Mouse (Mus musculus) heart, embryonic 10.5 days (tissue): ENCODE data around the gene Gm9733. TPM values are rescaled to one million over a fixed set of nuclear protein-coding genes. Genes with fewer than 3 reads are reported as not detected.
"Not testable (repeated sequence)": the region's sequence is repeated elsewhere in the genome, so short reads cannot be mapped to it uniquely, and the experiment has no call there.

Source experiments
- DNase-seq: peaks from one replicate; pipeline ENCODE4 v3.0.0-alpha.2; 2017; ENCODE audit warnings: low spot score
- H3K27ac ChIP-seq: fragments of 300-500 bp; sonication (generic); 2 replicates; pipeline ENCODE4 v1.5.1; 2016; ENCODE audit warnings: mild to moderate bottlenecking
- H3K27me3 ChIP-seq: fragments of 300-500 bp; sonication (generic); 2 replicates; pipeline ENCODE4 v1.6.1; 2016; ENCODE audit warnings: mild to moderate bottlenecking; ENCODE audit not compliant: poor library complexity, insufficient read depth, severe bottlenecking
- H3K36me3 ChIP-seq: fragments of 300-500 bp; sonication (generic); 2 replicates; pipeline ENCODE4 v1.6.1; 2016; ENCODE audit warnings: mild to moderate bottlenecking, moderate library complexity
- H3K4me1 ChIP-seq: fragments of 300-500 bp; sonication (generic); 2 replicates; pipeline ENCODE4 v1.6.1; 2016; ENCODE audit warnings: mild to moderate bottlenecking
- H3K4me3 ChIP-seq: fragments of 300-500 bp; sonication (generic); 2 replicates; pipeline ENCODE4 v1.5.1; 2016; ENCODE audit warnings: mild to moderate bottlenecking, moderate library complexity
- H3K9me3 ChIP-seq: fragments of 300-500 bp; sonication (generic); 2 replicates; pipeline ENCODE4 v1.6.1; 2016; ENCODE audit warnings: mild to moderate bottlenecking, moderate library complexity
- WGBS: fragments of 180-500 bp; shearing (Covaris S2); methylation state at CpG from one replicate; pipeline ENCODE4 v1.1.7; 2016; 5-methylcytosine and 5-hydroxymethylcytosine counted together
- polyA plus RNA-seq: library from polyadenylated mRNA; unstranded; fragments of >200 nt; fragmentation: Nextera tagmentation; extraction: Ambion mirVana; gene quantifications from 2 replicates; pipeline ENCODE4 v1.2.1, GENCODE M21; 2016

Gene Gm9733
- polyA plus RNA-seq = not detected in 2 replicates

- Histone ChIP-seq H3K27me3 (no peaks in the 10 kb centered on the region), H3K36me3 (no peaks in the 10 kb centered on the region), H3K4me3 (no peak within 1 kb of the TSS), H3K4me1 (no peaks in the 10 kb centered on the region), H3K27ac (no peak within 1 kb of the TSS), H3K9me3 (no peaks in the 10 kb centered on the region)
- no peak for DNase-seq
- 81% methylated on average over 3 of the region's 3 CpGs for WGBS
Observed at GRCm38 (mm10) chr3:15332063-15332462, at the start of gene Gm9733. TSS of gene Gm9733 (minus strand) at chr3:15332302.

DNA sequence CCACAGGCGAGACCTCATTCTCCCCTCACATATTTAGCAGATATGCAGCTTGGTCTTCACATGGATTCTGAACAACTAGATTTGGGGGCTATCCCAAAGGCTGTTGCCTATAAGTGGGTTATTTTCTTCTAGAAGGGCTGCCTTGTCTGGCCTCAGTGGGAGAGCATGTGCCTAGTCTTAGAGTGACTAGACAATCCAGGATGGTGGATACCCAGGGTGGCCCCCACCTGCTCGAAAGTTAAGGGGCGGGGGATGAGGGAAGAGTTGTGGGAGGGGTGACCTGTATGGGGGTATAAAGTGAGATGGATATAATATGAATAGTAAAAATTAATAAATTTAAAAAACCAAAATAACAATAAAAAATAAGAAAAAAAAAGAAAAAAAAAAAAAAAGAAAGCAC lies 23.6 kb upstream of the Gm9733 start:
- H3K36me3 ChIP-seq, H3K27me3 ChIP-seq, H3K27ac ChIP-seq, H3K9me3 ChIP-seq, DNase-seq, H3K4me1 ChIP-seq, H3K4me3 ChIP-seq: not testable (repeated sequence)
- 63% methylated on average over 3 of the region's 3 CpGs for WGBS

DNA sequence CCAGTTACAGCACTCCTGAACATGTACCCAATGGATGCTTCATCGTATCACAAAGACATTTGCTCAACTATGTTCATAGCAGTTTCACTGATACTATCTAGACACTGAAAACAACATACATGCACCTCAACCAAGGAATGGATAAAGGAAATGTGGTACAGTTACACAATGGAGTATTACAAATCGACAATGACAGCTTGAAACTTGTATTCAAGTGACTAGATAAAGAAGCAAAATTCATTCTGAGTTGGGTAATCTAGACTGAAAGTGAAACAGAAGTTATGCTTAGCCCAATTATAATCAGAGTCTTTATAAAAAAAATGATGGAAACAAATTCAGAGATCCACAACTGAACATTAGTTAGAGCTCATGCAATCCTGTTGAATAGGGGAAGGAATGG lies 18.2 kb upstream of the Gm9733 start:
- not testable (repeated sequence) for H3K4me1 ChIP-seq, H3K36me3 ChIP-seq, DNase-seq, H3K4me3 ChIP-seq, H3K9me3 ChIP-seq, H3K27ac ChIP-seq, H3K27me3 ChIP-seq
- 83% methylated on average over 1 of the region's 2 CpGs for WGBS

DNA sequence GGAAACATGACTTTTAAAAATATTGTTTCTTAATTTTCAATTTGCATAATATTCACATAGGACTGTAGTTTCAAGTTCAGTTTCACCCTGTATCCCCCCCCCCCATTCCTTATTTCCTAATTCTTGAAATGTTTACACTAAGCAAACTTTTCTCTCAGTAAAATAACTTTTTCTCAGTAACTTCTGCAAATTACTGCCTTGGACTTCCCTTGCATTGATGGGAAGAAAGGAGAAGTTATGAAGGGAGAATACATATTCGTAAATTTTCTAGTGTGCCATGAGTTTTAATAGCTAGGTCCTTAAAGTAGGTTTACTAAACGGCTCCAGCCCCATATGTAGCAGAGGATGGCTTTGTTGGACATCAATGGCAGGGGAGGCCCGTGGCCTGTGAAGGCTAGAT lies 13.5 kb upstream of the Gm9733 start:
- not testable (repeated sequence) for H3K9me3 ChIP-seq, DNase-seq, H3K36me3 ChIP-seq, H3K27me3 ChIP-seq, H3K4me1 ChIP-seq, H3K4me3 ChIP-seq, H3K27ac ChIP-seq
- 51% methylated on average over 3 of the region's 3 CpGs for WGBS

DNA sequence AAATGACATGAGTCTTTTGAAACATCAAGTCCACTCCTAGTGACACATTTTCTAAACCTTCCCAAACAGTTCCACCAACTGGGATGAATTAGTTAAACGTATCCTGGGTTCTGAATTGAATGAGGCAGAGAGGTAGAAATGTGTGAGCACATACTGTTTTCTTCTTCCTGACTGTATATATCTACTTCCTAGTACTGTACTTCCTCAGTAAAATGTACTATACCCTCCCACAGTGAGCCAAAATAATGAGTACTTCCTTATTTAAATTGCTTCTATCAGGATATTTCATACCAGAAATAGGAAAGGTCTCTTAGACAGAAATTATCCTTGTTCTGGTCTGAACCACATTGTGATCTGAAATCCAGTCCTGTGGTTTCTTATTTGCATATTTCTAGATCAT lies 8.2 kb upstream of the Gm9733 start:
- no peak for DNase-seq
- Histone ChIP-seq H3K27me3 (no peaks in the 10 kb centered on the region), H3K4me1 (no peaks in the 10 kb centered on the region), H3K4me3 (no peak overlapping the region), H3K9me3 (no peaks in the 10 kb centered on the region), H3K36me3 (no peaks in the 10 kb centered on the region), H3K27ac (no peak overlapping the region)
- WGBS = 76% methylated on average over 1 of the region's 1 CpGs

DNA sequence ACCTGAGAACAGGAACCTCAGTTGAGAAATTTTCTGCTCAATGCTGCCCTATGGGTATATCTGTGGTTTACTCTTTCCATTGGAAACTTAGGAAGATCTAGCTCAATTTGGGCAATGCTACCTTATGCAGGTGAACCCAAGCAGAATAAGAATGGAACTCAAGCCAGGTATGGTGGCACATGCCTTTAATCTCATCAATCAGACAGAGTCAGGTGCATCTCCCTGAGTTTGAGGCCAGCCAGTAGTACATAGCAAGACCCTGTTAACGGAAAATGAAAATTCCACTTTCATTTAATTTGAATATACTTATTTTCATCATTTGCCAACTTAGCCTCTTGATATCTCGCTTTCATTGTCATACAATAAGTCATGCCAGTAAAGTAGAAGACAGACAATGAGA lies 2.1 kb upstream of the Gm9733 start:
- Histone ChIP-seq H3K4me1 (no peaks in the 10 kb centered on the region), H3K27ac (no peak overlapping the region), H3K27me3 (no peaks in the 10 kb centered on the region), H3K9me3 (no peaks in the 10 kb centered on the region), H3K36me3 (no peaks in the 10 kb centered on the region), H3K4me3 (no peak overlapping the region)
- WGBS = 66% methylated on average over 2 of the region's 2 CpGs
- DNase-seq = no peak

DNA sequence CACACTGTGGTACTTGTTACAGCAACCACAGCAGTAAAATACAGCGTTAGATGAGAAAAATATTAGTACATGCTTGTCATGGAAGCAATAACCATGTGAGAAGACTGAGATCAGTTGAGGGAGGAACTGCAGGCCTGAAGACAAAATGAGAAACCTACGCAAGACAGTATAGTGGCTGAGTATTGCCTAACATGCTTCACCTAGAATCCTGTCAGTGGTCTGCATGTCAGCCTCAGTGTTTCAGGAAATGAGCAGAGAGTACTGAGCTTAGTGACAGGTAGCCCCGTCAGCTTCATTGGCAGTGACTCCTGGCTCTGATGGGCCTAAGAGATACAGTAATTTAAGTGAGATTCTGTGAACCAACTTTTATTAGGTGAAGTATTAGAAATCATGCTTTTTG lies 557 bp downstream of the Gm9733 start:
- H3K4me1 ChIP-seq = no peaks in the 10 kb centered on the region
- no peak for DNase-seq
- H3K27ac ChIP-seq = no peak overlapping the region
- H3K27me3 ChIP-seq = no peaks in the 10 kb centered on the region
- H3K36me3 ChIP-seq = no peaks in the 10 kb centered on the region
- no peak overlapping the region for H3K4me3 ChIP-seq
- no peaks in the 10 kb centered on the region for H3K9me3 ChIP-seq
- WGBS = 60% methylated on average over 3 of the region's 3 CpGs

- no peak overlapping the region for H3K27ac ChIP-seq
- H3K4me3 ChIP-seq = no peak overlapping the region
- no peaks in the 10 kb centered on the region for H3K27me3 ChIP-seq
- H3K4me1 ChIP-seq = no peaks in the 10 kb centered on the region
- H3K36me3 ChIP-seq = no peaks in the 10 kb centered on the region
- no peak for DNase-seq
- no peaks in the 10 kb centered on the region for H3K9me3 ChIP-seq
Observed at GRCm38 (mm10) chr3:15329549-15329948, 2.6 kb downstream of the Gm9733 start.

DNA sequence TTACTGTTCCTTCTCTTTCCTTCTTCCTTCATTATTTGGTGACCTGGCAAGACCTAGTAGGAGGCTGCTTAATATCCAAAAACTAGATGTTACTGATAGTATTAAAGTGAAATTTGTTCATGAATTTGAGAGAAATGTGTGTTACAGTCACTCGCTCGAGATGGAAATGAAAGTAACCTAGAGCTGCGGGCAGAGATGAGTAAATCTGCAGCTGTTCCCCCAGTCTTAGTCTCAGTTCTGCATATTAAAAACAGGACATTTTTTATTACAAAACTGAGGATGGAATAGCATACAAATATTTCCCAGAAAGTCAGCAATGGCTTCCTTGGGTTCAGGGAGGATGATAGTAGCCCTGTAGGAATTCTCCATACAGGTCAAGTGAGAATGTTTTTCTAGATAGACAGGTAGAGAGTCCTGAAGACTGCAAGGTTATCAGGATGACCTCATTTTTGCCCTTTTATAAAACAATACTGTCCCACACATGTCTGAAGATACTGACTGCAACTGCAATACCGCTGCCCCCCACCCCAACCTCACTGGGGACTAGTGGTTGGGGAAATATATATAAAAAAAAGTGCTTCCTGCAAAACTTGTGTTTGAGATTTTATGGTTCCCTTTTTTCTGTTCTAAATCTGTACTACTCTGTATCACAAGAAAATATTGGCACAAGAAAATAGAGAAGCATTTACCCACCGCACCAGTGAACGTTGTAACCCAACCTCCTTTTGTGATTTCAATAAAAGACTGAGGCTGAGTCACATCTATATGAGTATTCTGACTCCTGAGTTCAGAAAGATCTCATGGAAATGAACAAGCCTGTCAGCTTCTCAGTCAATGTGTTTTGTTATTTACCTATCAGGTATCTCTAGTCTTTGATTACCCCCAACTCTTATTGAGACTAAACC lies 47.4 kb downstream of the Gm9733 start:
- Histone ChIP-seq H3K27ac (no peak overlapping the region), H3K27me3 (no peaks in the 10 kb centered on the region), H3K9me3 (no peaks in the 10 kb centered on the region), H3K36me3 (no peaks in the 10 kb centered on the region), H3K4me1 (no peaks in the 10 kb centered on the region), H3K4me3 (no peak overlapping the region)
- no peak for DNase-seq
- 86% methylated on average over 6 of the region's 6 CpGs for WGBS

DNA sequence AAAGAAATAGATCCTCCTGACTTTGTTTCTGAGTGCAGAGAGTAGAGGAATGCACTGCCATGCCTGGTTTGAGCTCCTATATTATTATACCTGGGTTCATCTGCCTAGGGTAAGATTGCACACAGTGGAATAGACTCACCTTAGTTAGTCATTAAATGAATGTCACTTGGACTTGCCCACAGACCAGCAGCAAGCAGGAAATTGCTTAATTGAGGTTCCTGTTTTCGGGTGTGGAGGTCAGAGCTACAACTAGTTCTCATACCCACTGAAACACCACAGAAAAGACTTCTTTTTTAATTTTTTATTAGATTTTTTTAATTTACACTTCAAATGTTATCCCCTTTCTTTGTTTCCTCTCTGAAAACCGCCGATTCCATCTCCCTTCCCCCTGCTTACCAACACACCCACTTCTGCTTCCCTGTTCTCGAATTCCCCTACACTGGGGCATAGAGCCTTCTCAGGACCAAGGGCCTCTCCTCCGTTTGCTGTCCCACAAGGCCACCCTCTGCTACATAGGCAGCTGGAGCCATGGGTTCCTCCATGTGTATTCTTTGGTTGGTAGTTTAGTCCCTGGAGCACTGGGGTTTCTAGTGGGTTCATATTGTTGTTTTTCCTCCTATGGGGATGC lies 56.1 kb downstream of the Gm9733 start:
- no peak overlapping the region for H3K27ac ChIP-seq
- no peak for DNase-seq
- no peak overlapping the region for H3K4me3 ChIP-seq
- no peaks in the 10 kb centered on the region for H3K36me3 ChIP-seq
- no peaks in the 10 kb centered on the region for H3K4me1 ChIP-seq
- 82% methylated on average over 5 of the region's 5 CpGs for WGBS
- H3K9me3 ChIP-seq = no peaks in the 10 kb centered on the region
- no peaks in the 10 kb centered on the region for H3K27me3 ChIP-seq

- no peaks in the 10 kb centered on the region for H3K27me3 ChIP-seq
- H3K27ac ChIP-seq = no peak overlapping the region
- H3K4me1 ChIP-seq = no peaks in the 10 kb centered on the region
- no peaks in the 10 kb centered on the region for H3K36me3 ChIP-seq
- no peak for DNase-seq
- H3K4me3 ChIP-seq = no peak overlapping the region
- WGBS = 9% methylated on average over 3 of the region's 3 CpGs
- no peaks in the 10 kb centered on the region for H3K9me3 ChIP-seq
Observed at GRCm38 (mm10) chr3:15264450-15264849, 67.7 kb downstream of the Gm9733 start.

- no peaks in the 10 kb centered on the region for H3K9me3 ChIP-seq
- 79% methylated on average over 6 of the region's 6 CpGs for WGBS
- H3K36me3 ChIP-seq = no peaks in the 10 kb centered on the region
- H3K27me3 ChIP-seq = no peaks in the 10 kb centered on the region
- no peaks in the 10 kb centered on the region for H3K4me1 ChIP-seq
- H3K27ac ChIP-seq = no peak overlapping the region
- H3K4me3 ChIP-seq = no peak overlapping the region
- no peak for DNase-seq
Observed at GRCm38 (mm10) chr3:15255726-15256125, 76.4 kb downstream of the Gm9733 start.
